In the genomic region with DNA sequence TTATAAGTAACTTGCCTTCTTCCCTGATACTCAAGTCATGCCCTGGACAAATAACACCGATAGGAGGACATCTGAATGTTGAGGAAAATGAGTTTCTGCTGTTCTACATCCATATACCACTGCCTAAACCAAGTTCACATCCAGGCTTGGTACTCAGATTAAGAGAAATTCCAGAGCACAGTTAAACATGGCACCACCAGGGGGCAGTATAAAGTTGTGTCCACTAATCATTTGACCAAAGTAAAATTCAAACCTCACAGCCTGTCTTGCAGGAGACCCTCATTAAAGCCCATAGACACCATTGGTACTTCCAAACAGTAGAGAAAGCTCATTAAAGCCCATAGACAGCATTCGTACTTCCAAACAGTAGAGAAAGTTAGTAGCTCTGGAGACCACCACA, we compare ENCODE assay signal across 8 mouse cellular contexts.
DNase-seq lines count a peak whose midpoint lies in the region; ATAC-seq lines count a peak whose summit lies in the region.

No protein-coding gene starts in this region.

- H3K4me3 ChIP-seq in intestine, embryonic 14.5 days (ENCODE audit: low read depth, low read length), result no peak overlapping the region
- no peak overlapping the region for H3K4me3 ChIP-seq in intestine, embryonic 16.5 days (ENCODE audit: low read length)

- no peaks in the 10 kb centered on the region for H3K36me3 ChIP-seq in intestine, embryonic 14.5 days (ENCODE audit: control insufficient read depth, insufficient read depth, low read length)
- H3K36me3 ChIP-seq in intestine, embryonic 16.5 days (ENCODE audit: control insufficient read depth, insufficient read depth, low read length), result no peaks in the 10 kb centered on the region

- peak; percentile 79 for DNase-seq in intestine, embryonic 14.5 days (ENCODE audit: low spot score)
- DNase-seq in NIH3T3 (ENCODE audit: low read depth), result peak; percentile 81
- DNase-seq in cerebellum, postnatal 36 days, result peak; percentile 38 to 55
- peak; percentile 73 for DNase-seq in heart, postnatal 4 days
- peak; percentile 24 to 73 for DNase-seq in layer of hippocampus, postnatal 25 days (ENCODE audit: extremely low spot score in 1 of 2, low spot score in 1 of 2)
- peak; percentile 49 for DNase-seq in ovary, postnatal 14 days (ENCODE audit: low spot score)
- no peak for DNase-seq in spleen, postnatal 36 days (ENCODE audit: low spot score in 2 of 2)

- H3K4me2 ChIP-seq in intestine, embryonic 14.5 days (ENCODE audit: low read length), result no peak overlapping the region
- H3K4me2 ChIP-seq in intestine, embryonic 16.5 days (ENCODE audit: low read depth, low read length), result no peak overlapping the region

- no peak for ATAC-seq in intestine, embryonic 14.5 days (replicated peaks; ENCODE audit: low FRiP score, low TSS enrichment, low read depth)
- ATAC-seq in intestine, embryonic 16.5 days, result no peak

- no peak overlapping the region for H3K9ac ChIP-seq in intestine, embryonic 14.5 days (ENCODE audit: low read length)
- H3K9ac ChIP-seq in intestine, embryonic 16.5 days (ENCODE audit: low read depth, low read length), result no peak overlapping the region

- no peaks in the 10 kb centered on the region for H3K27me3 ChIP-seq in intestine, embryonic 14.5 days (replicated peaks; ENCODE audit: control insufficient read depth, insufficient read depth, low read length)
- H3K27me3 ChIP-seq in intestine, embryonic 16.5 days (replicated peaks; ENCODE audit: control insufficient read depth, insufficient read depth, low read length), result no peaks in the 10 kb centered on the region

- H3K9me3 ChIP-seq in intestine, embryonic 14.5 days (ENCODE audit: control insufficient read depth, low read length), result no peaks in the 10 kb centered on the region
- H3K9me3 ChIP-seq in intestine, embryonic 16.5 days (ENCODE audit: control insufficient read depth, low read length), result no peaks in the 10 kb centered on the region

- no peaks in the 10 kb centered on the region for H3K4me1 ChIP-seq in intestine, embryonic 14.5 days (replicated peaks; ENCODE audit: control insufficient read depth, insufficient read depth, low read length)
- H3K4me1 ChIP-seq in intestine, embryonic 16.5 days (ENCODE audit: control insufficient read depth, insufficient read depth, low read length), result no peaks in the 10 kb centered on the region

- 64% methylated on average over 2 of the region's 2 CpGs for WGBS in intestine, embryonic 14.5 days
- WGBS in intestine, embryonic 16.5 days, result 56% methylated on average over 2 of the region's 2 CpGs

- H3K27ac ChIP-seq in intestine, embryonic 14.5 days (ENCODE audit: low read depth), result no peak overlapping the region
- H3K27ac ChIP-seq in intestine, embryonic 16.5 days (ENCODE audit: low read length), result no peak overlapping the region

Comparison
In these comparisons a context has a peak if more than half of its experiments do, and no peak if none do; other contexts are left out.
1. DNase-seq: peak in intestine, embryonic 14.5 days (single experiment), NIH3T3 (single experiment), cerebellum, postnatal 36 days (2 of 2), heart, postnatal 4 days (single experiment), layer of hippocampus, postnatal 25 days (2 of 2) and ovary, postnatal 14 days (single experiment); none in spleen, postnatal 36 days (0 of 2).